Mouse (Mus musculus) kidney, adult 2 months (tissue): ENCODE results near the gene Tex11. TPM values are rescaled to one million over a fixed set of nuclear protein-coding genes. Genes with fewer than 3 reads are reported as not detected.

Experiments
- DNase-seq: peaks from one replicate; pipeline ENCODE4 v3.0.0; 2021
- H3K27ac ChIP-seq: fragments of 200-500 bp; 2 replicates; pipeline ENCODE4 v1.5.1; 2012; ENCODE audit warnings: low read depth, low read length, control low read depth, inconsistent platforms; ENCODE audit not compliant: insufficient read depth
- H3K27me3 ChIP-seq: fragments of 200-500 bp; replicated peaks from 2 replicates; pipeline ENCODE4 v1.6.1; 2012; ENCODE audit warnings: mild to moderate bottlenecking, moderate library complexity, low read length, inconsistent platforms; ENCODE audit not compliant: control insufficient read depth, insufficient read depth
- H3K36me3 ChIP-seq: fragments of 200-500 bp; 2 replicates; pipeline ENCODE4 v1.6.1; 2012; ENCODE audit warnings: mild to moderate bottlenecking, moderate library complexity, low read length, inconsistent platforms; ENCODE audit not compliant: control insufficient read depth, insufficient read depth
- H3K4me1 ChIP-seq: fragments of 200-500 bp; 2 replicates; pipeline ENCODE4 v1.6.1; 2011; ENCODE audit warnings: low read length; ENCODE audit not compliant: control insufficient read depth, insufficient read depth
- H3K4me3 ChIP-seq: fragments of 200-500 bp; 2 replicates; pipeline ENCODE4 v1.5.1; 2011; ENCODE audit warnings: mild to moderate bottlenecking, low read depth, low read length, control low read depth; ENCODE audit not compliant: insufficient read depth
- CTCF ChIP-seq: fragments of 200-500 bp; conservative IDR thresholded peaks from 2 replicates; pipeline ENCODE4 v1.5.1; 2011; ENCODE audit warnings: low read depth, mild to moderate bottlenecking, control low read depth, low read length, moderate library complexity, mixed read lengths; ENCODE audit not compliant: insufficient read depth, insufficient read length
- POLR2A ChIP-seq: fragments of 200-500 bp; IDR thresholded peaks from one replicate; pipeline ENCODE4 v1.6.1; 2011; ENCODE audit warnings: low read depth, low read length, control low read depth
- WGBS: fragments of 180-500 bp; shearing (Covaris S2); methylation state at CpG from one replicate; pipeline ENCODE4 v1.1.7; 2018; 5-methylcytosine and 5-hydroxymethylcytosine counted together
- polyA plus RNA-seq: library from polyadenylated mRNA; depleted of rRNA; stranded (reverse); fragments of >200 nt; gene quantifications from 2 replicates; pipeline ENCODE4 v1.2.3, GENCODE M21; 2012; rRNA removed

Tex11 gene
- polyA plus RNA-seq, 1 experiment = not detected

GRCm38 (mm10) chrX:100800643-100801042 is 258.8 kb downstream of the Tex11 start:
- Histone ChIP-seq H3K27me3 (no peaks in the 10 kb centered on the region), H3K4me1 (peaks cover 2% of the 10 kb centered on the region; the same call in 1 of the 2 replicates), H3K36me3 (no peaks in the 10 kb centered on the region), H3K27ac (0 out of 2 replicates have a peak overlapping the region, but pooled peaks have one; percentile 22), H3K4me3 (no peak overlapping the region)
- no peak for DNase-seq
- WGBS = 20% methylated on average over 2 of the region's 2 CpGs
- TF ChIP-seq POLR2A (no peak), CTCF (no peak)

- WGBS = 69% methylated on average over 7 of the region's 7 CpGs
- TF ChIP-seq CTCF (no peak), POLR2A (no peak)
- no peak for DNase-seq
- no peak overlapping the region for H3K4me3 ChIP-seq
- no peaks in the 10 kb centered on the region for H3K36me3 ChIP-seq
- no peaks in the 10 kb centered on the region for H3K27me3 ChIP-seq
- H3K27ac ChIP-seq = no peak overlapping the region
- peaks cover 9% of the 10 kb centered on the region; the same call in 1 of the 2 replicates for H3K4me1 ChIP-seq
Observed at GRCm38 (mm10) chrX:100797851-100798527, 261.5 kb downstream of the Tex11 start.

GRCm38 (mm10) chrX:100797370-100797769 is 262.1 kb downstream of the Tex11 start:
- no peak for TF ChIP-seq CTCF
- TF ChIP-seq POLR2A = no peak
- 59% methylated on average over 4 of the region's 4 CpGs for WGBS
- Histone ChIP-seq H3K36me3 (no peaks in the 10 kb centered on the region), H3K27ac (no peak overlapping the region), H3K4me1 (peaks cover 9% of the 10 kb centered on the region; the same call in 1 of the 2 replicates), H3K4me3 (no peak overlapping the region), H3K27me3 (no peaks in the 10 kb centered on the region)
- no peak for DNase-seq

GRCm38 (mm10) chrX:100796741-100797090 is 262.8 kb downstream of the Tex11 start:
- H3K4me3 ChIP-seq = no peak overlapping the region
- no peaks in the 10 kb centered on the region for H3K36me3 ChIP-seq
- no peak overlapping the region for H3K27ac ChIP-seq
- TF ChIP-seq CTCF = no peak
- no peak for TF ChIP-seq POLR2A
- H3K4me1 ChIP-seq = peaks cover 8% of the 10 kb centered on the region; the same call in 1 of the 2 replicates
- no peaks in the 10 kb centered on the region for H3K27me3 ChIP-seq
- WGBS = 93% methylated on average over 3 of the region's 3 CpGs
- DNase-seq = no peak

GRCm38 (mm10) chrX:100796041-100796740 is 263.3 kb downstream of the Tex11 start:
- H3K36me3 ChIP-seq = no peaks in the 10 kb centered on the region
- WGBS = 55% methylated on average over 6 of the region's 6 CpGs
- no peak overlapping the region for H3K4me3 ChIP-seq
- TF ChIP-seq CTCF (no peak), POLR2A (no peak)
- H3K27ac ChIP-seq = peak overlapping the region; percentile 23; the same call in 1 of the 2 replicates
- peaks cover 7% of the 10 kb centered on the region; the same call in 1 of the 2 replicates for H3K4me1 ChIP-seq
- no peak for DNase-seq
- no peaks in the 10 kb centered on the region for H3K27me3 ChIP-seq

GRCm38 (mm10) chrX:100789322-100789721 is 270.1 kb downstream of the Tex11 start:
- H3K27ac ChIP-seq = no peak overlapping the region
- no peaks in the 10 kb centered on the region; the same call in 1 of the 2 replicates for H3K4me1 ChIP-seq
- H3K36me3 ChIP-seq = no peaks in the 10 kb centered on the region
- H3K4me3 ChIP-seq = no peak overlapping the region
- H3K27me3 ChIP-seq = no peaks in the 10 kb centered on the region
- DNase-seq = no peak
- 90% methylated on average over 4 of the region's 4 CpGs for WGBS
- TF ChIP-seq POLR2A (no peak), CTCF (no peak)

Other genes starting within 250 kb of the Tex11 start
- gene Slc7a3, start 26.4 kb upstream of the Tex11 start, polyA plus RNA-seq = 0.91 and 1.0 TPM in 2 replicates
- 22.5 and 30.3 TPM in 2 replicates for gene Snx12, start 162.9 kb upstream of the Tex11 start, polyA plus RNA-seq
- 37.1 and 42.2 TPM in 2 replicates for gene Foxo4, start 194.9 kb upstream of the Tex11 start, polyA plus RNA-seq
- not detected in 2 replicates for gene Gm614, start 204.3 kb upstream of the Tex11 start, polyA plus RNA-seq
- gene Il2rg, start 208.6 kb upstream of the Tex11 start, polyA plus RNA-seq = 7.2 and 21.4 TPM in 2 replicates
- not detected in 2 replicates for gene Gm20489, start 209.4 kb upstream of the Tex11 start, polyA plus RNA-seq
- gene Med12, start 214.4 kb upstream of the Tex11 start, polyA plus RNA-seq = 77.2 and 82.6 TPM in 2 replicates
- 0.18 and 0.31 TPM in 2 replicates for gene Nlgn3, start 239.5 kb upstream of the Tex11 start, polyA plus RNA-seq